Mouse (Mus musculus) stomach, adult 2 months (tissue): ENCODE measurements around the gene Ift88. TPM values are rescaled to one million over a fixed set of nuclear protein-coding genes. Genes with fewer than 3 reads are reported as not detected.

ENCODE experiments used
- polyA plus RNA-seq: library from polyadenylated mRNA; depleted of rRNA; stranded (reverse); fragments of >200 nt; gene quantifications from 2 replicates; pipeline ENCODE4 v1.2.3, GENCODE M21; 2012; rRNA removed

The Ift88 gene
- polyA plus RNA-seq: 0.83 and 1.1 TPM in 2 replicates

DNA sequence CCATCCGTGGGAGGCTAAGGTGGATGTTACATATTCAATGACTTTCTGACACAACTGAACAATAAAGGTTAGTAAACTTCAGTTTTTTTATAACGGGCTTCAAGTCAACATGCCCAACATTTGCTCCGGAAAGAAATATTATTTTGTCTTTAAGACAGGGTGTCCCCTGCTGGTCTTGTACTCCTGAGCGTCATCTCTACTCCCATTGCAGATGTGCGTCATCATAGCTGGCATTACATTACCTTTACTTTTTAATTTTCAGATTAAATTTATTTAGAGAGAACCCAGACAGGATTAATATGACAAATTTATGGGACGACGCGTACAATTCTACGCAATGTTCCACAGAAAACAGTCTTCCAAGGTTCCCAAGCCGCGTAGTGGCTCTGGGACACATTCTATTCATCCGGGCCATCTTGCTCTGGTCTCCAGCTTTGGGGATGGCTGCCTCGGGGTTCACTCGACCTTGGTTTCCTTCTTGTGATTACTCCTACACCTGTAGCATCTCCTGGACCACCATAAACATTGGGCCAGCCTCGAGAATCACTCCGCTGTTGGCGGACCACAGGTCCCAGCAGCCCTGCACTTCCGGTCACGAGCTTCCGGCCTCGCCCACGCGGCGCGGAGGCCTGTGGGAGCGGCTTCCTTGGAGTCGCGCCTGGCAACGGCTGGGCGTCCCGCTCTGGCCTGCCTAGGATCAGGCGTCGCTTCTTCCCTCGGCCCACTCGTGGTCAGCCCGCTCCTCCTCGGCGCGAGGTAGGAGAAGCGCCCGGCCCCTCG lies at the start of gene Ift88:
Gene Ift88, plus strand, starts transcription at position 631 of the 780 bp plus-strand sequence.

DNA sequence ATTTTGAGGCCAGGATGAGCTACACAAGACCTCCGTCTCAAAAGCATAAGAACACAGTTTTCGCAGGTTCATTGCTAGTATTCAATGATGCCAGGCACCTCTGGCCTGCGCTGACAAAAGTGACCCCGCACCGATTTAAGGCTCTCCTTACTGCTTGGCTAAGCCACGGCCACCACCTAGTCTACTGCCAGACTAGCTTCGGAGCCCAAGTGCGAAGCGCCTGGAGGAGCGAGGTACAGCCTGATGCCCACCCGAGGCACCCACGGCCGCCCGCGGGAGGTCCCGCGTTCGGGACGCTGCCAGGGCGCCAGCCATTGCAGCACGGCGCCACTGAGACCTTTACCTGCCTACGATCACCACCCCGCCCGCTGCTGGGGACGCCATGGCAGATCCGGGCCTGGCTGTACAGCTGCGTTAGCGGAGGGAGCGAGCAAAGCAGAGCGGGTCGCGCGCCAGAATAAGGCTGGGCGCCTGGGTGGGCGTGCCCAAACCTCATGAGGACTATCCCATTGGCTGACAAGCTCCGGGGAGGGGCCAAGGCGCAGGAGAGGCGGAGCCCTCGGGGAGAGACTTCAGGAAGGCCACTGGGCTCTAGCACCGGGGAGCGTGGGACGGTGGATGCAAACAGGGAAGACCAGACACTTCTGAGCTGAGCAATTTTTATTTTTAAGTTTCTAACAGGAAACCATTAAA lies 25.7 kb upstream of the Ift88 start, which contains the start of gene Cryl1:
Gene Cryl1, minus strand, starts transcription at position 465 of the 693 bp plus-strand sequence.

GRCm38 (mm10) chr14:57524671-57525387 lies 101.0 kb downstream of the Ift88 start, which contains the start of gene Il17d:
TSS of gene Il17d (plus strand) at chr14:57524777.

Other genes starting within 250 kb of the Ift88 start
- 7.9 and 10.0 TPM in 2 replicates for gene Cryl1, start 25.5 kb upstream of the Ift88 start, polyA plus RNA-seq
- 8.9 and 14.4 TPM in 2 replicates for gene Il17d, start 100.7 kb downstream of the Ift88 start, polyA plus RNA-seq
- gene Eef1akmt1, start 147.6 kb downstream of the Ift88 start, polyA plus RNA-seq: 2.9 and 3.7 TPM in 2 replicates
- 0.26 and 0.74 TPM in 2 replicates for gene Xpo4, start 241.4 kb downstream of the Ift88 start, polyA plus RNA-seq